Mouse (Mus musculus) MEL (cell line): ENCODE results near the gene Actg1. TPM values are rescaled to one million over a fixed set of nuclear protein-coding genes. Genes with fewer than 3 reads are reported as not detected.

Source experiments
- DNase-seq: peaks from one replicate; pipeline ENCODE4 v3.0.0; 2011; ENCODE audit warnings: low read depth, low spot score
- H3K27ac ChIP-seq: 2 replicates; pipeline ENCODE4 v1.5.1; 2012; ENCODE audit warnings: low read depth, mild to moderate bottlenecking, control low read depth, low read length, moderate library complexity; ENCODE audit not compliant: control insufficient read depth
- H3K27me3 ChIP-seq, 2 experiments: fragments of 150-350 bp in 1 of 2; sonication (generic) in 1 of 2; 2 replicates each; pipeline ENCODE4 v1.6.1; 2012; ENCODE audit warnings: low read length in 2 of 2, mild to moderate bottlenecking in 2 of 2, improper control_type of control experiment in 1 of 2, moderate library complexity in 1 of 2; ENCODE audit not compliant: insufficient read depth in 2 of 2, control insufficient read depth in 1 of 2
- H3K36me3 ChIP-seq, 2 experiments: 2 replicates each; pipeline ENCODE4 v1.6.1; 2012 to 2014; ENCODE audit warnings: low read length in 2 of 2, improper control_type of control experiment in 1 of 2, inconsistent platforms in 1 of 2, mild to moderate bottlenecking in 1 of 2; ENCODE audit not compliant: insufficient read depth in 2 of 2, control insufficient read depth in 1 of 2
- H3K4me1 ChIP-seq, 2 experiments: fragments of 150-350 bp in 1 of 2; sonication (generic) in 1 of 2; 2 replicates each; pipeline ENCODE4 v1.6.1; 2012; ENCODE audit warnings: low read length in 2 of 2, improper control_type of control experiment in 1 of 2, mild to moderate bottlenecking in 1 of 2; ENCODE audit not compliant: insufficient read depth in 2 of 2, control insufficient read depth in 1 of 2
- H3K4me3 ChIP-seq, 2 experiments: fragments of 150-350 bp in 1 of 2; sonication (generic) in 1 of 2; 2 replicates each; pipeline ENCODE4 v1.5.1; 2012; ENCODE audit warnings: low read depth in 2 of 2, low read length in 2 of 2, mild to moderate bottlenecking in 2 of 2, moderate library complexity in 2 of 2, control low read depth in 1 of 2, improper control_type of control experiment in 1 of 2; ENCODE audit not compliant: control insufficient read depth in 1 of 2, insufficient read depth in 1 of 2
- H3K79me2 ChIP-seq: 2 replicates; pipeline ENCODE4 v1.6.1; 2012; ENCODE audit warnings: mild to moderate bottlenecking, low read length, moderate library complexity; ENCODE audit not compliant: control insufficient read depth, poor library complexity, insufficient read depth
- H3K9ac ChIP-seq: 2 replicates; pipeline ENCODE4 v1.6.1; 2012; ENCODE audit warnings: low read depth, mild to moderate bottlenecking, control low read depth, low read length, moderate library complexity; ENCODE audit not compliant: control insufficient read depth, poor library complexity, severe bottlenecking
- H3K9me3 ChIP-seq: fragments of 150-350 bp; sonication (generic); replicated peaks from 2 replicates; pipeline ENCODE4 v1.6.1; 2012; ENCODE audit warnings: mild to moderate bottlenecking, low read length, improper control_type of control experiment, moderate library complexity; ENCODE audit not compliant: insufficient read depth
- CHD1 ChIP-seq: IDR thresholded peaks from 2 replicates; pipeline ENCODE4 v1.6.1; 2012; ENCODE audit warnings: low read depth, mild to moderate bottlenecking, inconsistent platforms, low read length, improper control_type of control experiment
- CHD2 ChIP-seq: IDR thresholded peaks from 2 replicates; pipeline ENCODE4 v1.6.1; 2011; ENCODE audit warnings: low read length, improper control_type of control experiment
- ELF1 ChIP-seq: IDR thresholded peaks from 2 replicates; pipeline ENCODE4 v1.6.1; 2014; ENCODE audit warnings: low read depth, mild to moderate bottlenecking, inconsistent platforms, low read length, improper control_type of control experiment, moderate library complexity
- GABPA ChIP-seq: IDR thresholded peaks from 2 replicates; pipeline ENCODE4 v1.6.1; 2012; ENCODE audit warnings: low read depth, mild to moderate bottlenecking, inconsistent platforms, low read length, improper control_type of control experiment, moderate library complexity
- GATA1 ChIP-seq: IDR thresholded peaks from 2 replicates; pipeline ENCODE4 v1.6.1; 2011; ENCODE audit warnings: low read depth, low read length, improper control_type of control experiment
- KAT2A ChIP-seq: conservative IDR thresholded peaks from 2 replicates; pipeline ENCODE4 v1.6.1; 2012; ENCODE audit warnings: low read depth, low read length, improper control_type of control experiment, inconsistent platforms
- MAX ChIP-seq: IDR thresholded peaks from 2 replicates; pipeline ENCODE4 v1.6.1; 2011; ENCODE audit warnings: low read length, improper control_type of control experiment
- MEF2A ChIP-seq: IDR thresholded peaks from 2 replicates; pipeline ENCODE4 v1.6.1; 2014; ENCODE audit warnings: low read depth, mild to moderate bottlenecking, inconsistent platforms, low read length, improper control_type of control experiment; ENCODE audit not compliant: poor library complexity, insufficient replicate concordance, severe bottlenecking; ENCODE audit errors: extremely low read depth
- MXI1 ChIP-seq: IDR thresholded peaks from 2 replicates; pipeline ENCODE4 v1.6.1; 2011; ENCODE audit warnings: mild to moderate bottlenecking, low read depth, low read length, improper control_type of control experiment
- POLR2A ChIP-seq, 2 experiments: IDR thresholded peaks; 2 replicates each; pipeline ENCODE4 v1.6.1; 2011 to 2012; ENCODE audit warnings: low read length in 2 of 2, mild to moderate bottlenecking in 2 of 2, control low read depth in 1 of 2, improper control_type of control experiment in 1 of 2, low read depth in 1 of 2, moderate library complexity in 1 of 2; ENCODE audit not compliant: control insufficient read depth in 1 of 2, insufficient read depth in 1 of 2, poor library complexity in 1 of 2
- POLR2AphosphoS2 ChIP-seq: IDR thresholded peaks from 2 replicates; pipeline ENCODE4 v1.6.1; 2011; ENCODE audit warnings: low read length, improper control_type of control experiment
- POLR2AphosphoS5 ChIP-seq: IDR thresholded peaks from 2 replicates; pipeline ENCODE4 v1.6.1; 2012; ENCODE audit warnings: low read depth, borderline replicate concordance, mild to moderate bottlenecking, inconsistent platforms, low read length, moderate library complexity, mixed read lengths
- RCOR1 ChIP-seq: IDR thresholded peaks from 2 replicates; pipeline ENCODE4 v1.6.1; 2012; ENCODE audit warnings: low read depth, mild to moderate bottlenecking, inconsistent platforms, low read length, improper control_type of control experiment
- SIN3A ChIP-seq: IDR thresholded peaks from 2 replicates; pipeline ENCODE4 v1.6.1; 2012; ENCODE audit warnings: low read length, improper control_type of control experiment, inconsistent platforms
- SMC3 ChIP-seq: IDR thresholded peaks from 2 replicates; pipeline ENCODE4 v1.6.1; 2011; ENCODE audit warnings: low read depth, low read length, improper control_type of control experiment
- UBTF ChIP-seq: IDR thresholded peaks from 2 replicates; pipeline ENCODE4 v1.6.1; 2012; ENCODE audit warnings: low read depth, mild to moderate bottlenecking, inconsistent platforms, low read length, improper control_type of control experiment, moderate library complexity, borderline replicate concordance; ENCODE audit not compliant: insufficient read depth
- ZKSCAN1 ChIP-seq: IDR thresholded peaks from 2 replicates; pipeline ENCODE4 v1.6.1; 2012; ENCODE audit warnings: low read depth, mild to moderate bottlenecking, inconsistent platforms, low read length, improper control_type of control experiment, moderate library complexity
- polyA plus RNA-seq, 2 experiments: library from polyadenylated mRNA; stranded (reverse) in 1 of 2; unstranded in 1 of 2; fragments of >175 nt in 1 of 2; fragments of >200 nt in 1 of 2; gene quantifications; 2 replicates each; pipeline versions ENCODE4 v1.2.1 to v1.2.4; 2012; ENCODE audit warnings: low replicate concordance in 2 of 2, low read depth in 1 of 2; ENCODE audit not compliant: insufficient read length in 2 of 2, insufficient read depth in 1 of 2, missing spikeins in 1 of 2
- total RNA-seq: library from RNA; depleted of rRNA; stranded (reverse); fragments of 300-350 nt; gene quantifications from 2 replicates; pipeline ENCODE4 v1.2.3, GENCODE M21; 2012

The Actg1 gene
- total and polyA plus RNA-seq, 3 experiments = 899 to 1,784 (median 1,328) TPM

DNA sequence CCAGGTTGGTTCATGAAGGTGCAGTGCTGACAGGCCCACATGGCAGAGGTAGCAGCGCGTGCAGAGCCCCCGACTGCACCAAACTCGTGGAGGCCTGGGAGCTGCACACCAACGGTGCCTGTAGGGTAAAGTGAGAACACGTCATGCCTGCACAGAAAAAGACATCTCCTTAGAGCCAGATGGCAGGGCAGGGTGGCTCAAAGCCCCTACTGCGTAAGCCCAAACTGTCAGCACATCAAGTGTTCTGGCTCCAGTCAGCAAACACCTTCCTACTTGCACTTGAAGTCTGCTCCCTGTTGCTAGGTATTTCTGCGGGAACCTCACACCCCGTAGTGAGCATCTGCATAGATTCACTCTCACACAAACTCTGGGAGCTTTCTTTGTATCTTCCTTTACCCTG is 34.2 kb upstream of the Actg1 start:
- Histone ChIP-seq H3K27ac (no peak overlapping the region), H3K79me2 (peaks cover 8% of the 10 kb centered on the region), H3K4me1 (peaks cover 3 to 8% of the 10 kb centered on the region in 2 experiments; a peak in 3 of 4 replicates), H3K9ac (no peak overlapping the region), H3K36me3 (peaks cover 3 to 13% of the 10 kb centered on the region in 2 experiments; a peak in 3 of 4 replicates), H3K9me3 (no peaks in the 10 kb centered on the region), H3K4me3 (no peak overlapping the region), H3K27me3 (no peaks in the 10 kb centered on the region)
- DNase-seq = no peak
- TF ChIP-seq ELF1 = no peak
- no peak for TF ChIP-seq UBTF
- TF ChIP-seq ZKSCAN1 = no peak
- TF ChIP-seq POLR2AphosphoS2 = no peak
- no peak for TF ChIP-seq POLR2A (IDR thresholded peaks at IDR 0.05; ENCODE audit: control insufficient read depth in 1 of 2, insufficient read depth in 1 of 2, low read depth in 1 of 2, low read length in 2 of 2, poor library complexity in 1 of 2)
- TF ChIP-seq CHD2 = no peak
- TF ChIP-seq SMC3 = no peak
- TF ChIP-seq RCOR1 = no peak
- no peak for TF ChIP-seq GABPA
- no peak for TF ChIP-seq MEF2A
- TF ChIP-seq MXI1 = no peak
- TF ChIP-seq GATA1 = no peak
- no peak for TF ChIP-seq POLR2AphosphoS5
- TF ChIP-seq MAX = no peak
- no peak for TF ChIP-seq CHD1
- no peak for TF ChIP-seq KAT2A
- TF ChIP-seq SIN3A = no peak

DNA sequence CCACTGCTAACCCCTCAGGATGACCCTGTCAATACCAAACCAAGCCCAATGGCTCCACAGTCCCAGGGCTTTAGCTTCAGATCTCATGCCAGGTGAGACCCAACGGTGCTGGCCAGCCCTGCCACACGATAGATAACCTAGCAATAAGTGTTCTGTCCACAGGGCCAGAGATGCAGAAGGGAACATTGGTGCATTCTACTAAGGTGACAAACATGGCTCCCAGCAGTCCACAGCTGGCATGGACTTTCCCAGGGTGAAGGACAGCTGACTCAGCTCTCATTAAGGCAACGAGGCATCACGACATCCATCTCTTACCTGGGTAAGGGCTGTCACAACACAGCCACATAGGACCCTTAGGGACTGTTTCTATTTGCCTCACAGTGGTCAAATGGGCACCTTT is 32.8 kb upstream of the Actg1 start:
- no peak for DNase-seq
- Histone ChIP-seq H3K36me3 (peaks cover 0 to 11% of the 10 kb centered on the region in 2 experiments; a peak in 2 of 4 replicates), H3K9me3 (no peaks in the 10 kb centered on the region), H3K27ac (no peak overlapping the region), H3K79me2 (peaks cover 11% of the 10 kb centered on the region), H3K9ac (no peak overlapping the region), H3K4me1 (peaks cover 5 to 11% of the 10 kb centered on the region in 2 experiments; a peak in 3 of 4 replicates), H3K4me3 (no peak overlapping the region), H3K27me3 (no peaks in the 10 kb centered on the region)
- no peak for TF ChIP-seq SIN3A
